Mouse (Mus musculus): ENCODE measurements around the gene Gdf5. TPM values are rescaled to one million over a fixed set of nuclear protein-coding genes. Genes with fewer than 3 reads are reported as not detected.
A peak's percentile ranks its signal among the peaks of the same experiment; 100 is the strongest.
"Not testable (repeated sequence)": the region's sequence is repeated elsewhere in the genome, so short reads cannot be mapped to it uniquely, and the experiment has no call there.

Gene Gdf5
- total RNA-seq, 1 experiment: 0.09 TPM

DNA sequence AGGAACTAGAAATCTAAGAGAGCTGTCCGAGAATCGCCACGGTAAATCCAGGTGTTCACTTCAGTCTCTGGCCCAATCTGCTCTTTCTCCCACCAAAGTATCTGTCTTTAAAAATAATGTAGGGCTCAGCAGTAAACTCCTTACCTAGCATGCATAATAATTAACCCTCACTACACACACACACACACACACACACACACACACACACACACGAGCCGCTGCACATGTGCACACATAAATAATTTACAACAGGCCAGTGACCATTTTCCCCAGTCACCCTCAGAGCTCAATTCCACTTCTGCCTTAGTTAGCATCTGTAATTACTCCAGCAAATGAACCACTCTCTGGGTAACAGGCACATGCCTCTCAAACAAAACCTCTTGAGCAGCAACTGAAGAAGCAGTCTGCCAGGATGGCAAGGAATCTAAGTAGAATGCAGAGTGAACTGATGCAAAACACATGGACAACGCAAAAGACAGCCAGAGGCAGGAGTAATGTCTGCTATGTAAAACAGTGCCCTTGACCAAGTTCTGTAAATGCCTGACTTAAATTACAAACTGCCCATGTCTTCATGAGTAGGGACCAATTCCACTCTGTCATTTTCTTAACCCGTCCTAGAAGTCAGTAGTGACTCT, 16.3 kb downstream of the Gdf5 start:
- in situ Hi-C loops (cut with MboI; ENCODE audit: low sequenced_read_pairs in 2 of 2, unreplicated experiment in 2 of 2): no loop called here
- Histone ChIP-seq H3K4me3 (ENCODE audit: insufficient read depth in 1 of 2, low read depth in 1 of 2, low read length in 2 of 2, poor library complexity in 1 of 2, severe bottlenecking in 1 of 2) (peak overlapping the region; percentile 85 to 90), H3K4me1 (ENCODE audit: control insufficient read depth in 2 of 2, insufficient read depth in 2 of 2, low read length in 2 of 2, poor library complexity in 1 of 2) (peaks cover 0 to 2% of the 10 kb centered on the region in 2 experiments; a peak in 1 of 4 replicates), H3K27ac (ENCODE audit: insufficient read depth, low read depth, low read length, poor library complexity, severe bottlenecking) (peak overlapping the region; percentile 30; the same call in 1 of the 2 replicates), H3K36me3 (ENCODE audit: control insufficient read depth, insufficient read depth, low read length, poor library complexity, severe bottlenecking) (no peaks in the 10 kb centered on the region), H3K9me3 (ENCODE audit: control insufficient read depth, insufficient read depth, low read depth, low read length) (no peaks in the 10 kb centered on the region), H3K9ac (ENCODE audit: insufficient read depth, low read depth, low read length, poor library complexity, severe bottlenecking) (peak overlapping the region; percentile 79; the same call in 1 of the 2 replicates)
- no peak for DNase-seq (ENCODE audit: low read depth, low spot score)
- TF ChIP-seq CHD2 (IDR thresholded peaks at IDR 0.05; ENCODE audit: low read depth, low read length) (no peak), ZC3H11A (IDR thresholded peaks at IDR 0.05; ENCODE audit: borderline replicate concordance, low read depth, low read length) (no peak), ZNF384 (IDR thresholded peaks at IDR 0.05; ENCODE audit: low read depth, low read length) (no peak), MAFK (IDR thresholded peaks at IDR 0.05; ENCODE audit: insufficient read depth, low read depth, low read length) (no peak), HCFC1 (IDR thresholded peaks at IDR 0.05; ENCODE audit: borderline replicate concordance, insufficient read depth, low read length) (no peak)

DNA sequence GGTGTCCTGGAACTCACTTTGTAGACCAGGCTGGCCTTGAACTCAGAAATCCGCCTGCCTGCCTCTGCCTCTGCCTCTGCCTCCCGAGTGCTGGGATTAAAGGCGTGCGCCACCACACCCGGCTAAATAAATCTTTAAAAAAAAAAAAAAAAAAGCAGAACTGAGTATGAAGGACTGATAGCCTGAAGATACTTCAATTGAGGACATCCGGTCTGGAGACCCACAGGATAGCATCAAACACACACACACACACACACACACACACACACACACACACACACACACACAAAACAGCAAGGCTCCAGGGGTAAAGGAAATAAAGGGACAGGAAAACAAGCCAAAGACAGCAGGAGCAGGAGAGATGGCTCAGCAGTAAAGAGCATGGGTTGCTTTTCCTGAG, 20.0 kb downstream of the Gdf5 start:
- DNase-seq (ENCODE audit: low read depth, low spot score); H3K27ac ChIP-seq (ENCODE audit: insufficient read depth, low read depth, low read length, poor library complexity, severe bottlenecking); H3K9ac ChIP-seq (ENCODE audit: insufficient read depth, low read depth, low read length, poor library complexity, severe bottlenecking); H3K4me1 ChIP-seq (ENCODE audit: control insufficient read depth in 2 of 2, insufficient read depth in 2 of 2, low read length in 2 of 2, poor library complexity in 1 of 2); in situ Hi-C loops (cut with MboI; ENCODE audit: low sequenced_read_pairs in 2 of 2, unreplicated experiment in 2 of 2); H3K9me3 ChIP-seq (ENCODE audit: control insufficient read depth, insufficient read depth, low read depth, low read length); H3K4me3 ChIP-seq (ENCODE audit: insufficient read depth in 1 of 2, low read depth in 1 of 2, low read length in 2 of 2, poor library complexity in 1 of 2, severe bottlenecking in 1 of 2); H3K36me3 ChIP-seq (ENCODE audit: control insufficient read depth, insufficient read depth, low read length, poor library complexity, severe bottlenecking): not testable (repeated sequence)

DNA sequence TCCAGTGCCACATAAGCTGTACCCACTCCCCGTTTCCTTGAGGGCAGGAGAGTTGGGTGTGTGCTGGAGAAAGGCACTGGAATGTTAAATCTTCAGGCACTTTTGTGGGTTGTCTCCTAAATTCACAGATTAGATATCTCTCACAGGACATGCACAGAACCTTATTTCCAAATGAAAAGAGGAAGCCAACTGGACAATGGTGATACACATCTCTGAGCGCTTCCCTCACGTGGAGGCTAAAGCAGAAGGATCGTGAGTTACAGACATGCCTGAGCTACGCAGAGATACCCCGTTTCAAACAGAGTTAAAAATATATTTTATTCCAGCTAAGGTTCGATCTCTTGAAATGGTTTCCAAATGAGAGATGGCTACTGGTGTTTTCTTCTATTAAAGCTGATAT, 22.0 kb downstream of the Gdf5 start:
- in situ Hi-C loops (cut with MboI; ENCODE audit: low sequenced_read_pairs in 2 of 2, unreplicated experiment in 2 of 2): no loop called here
- no peak overlapping the region for H3K9ac ChIP-seq (ENCODE audit: insufficient read depth, low read depth, low read length, poor library complexity, severe bottlenecking)
- DNase-seq (ENCODE audit: low read depth, low spot score): no peak
- H3K4me3 ChIP-seq (ENCODE audit: insufficient read depth in 1 of 2, low read depth in 1 of 2, low read length in 2 of 2, poor library complexity in 1 of 2, severe bottlenecking in 1 of 2): no peak overlapping the region
- TF ChIP-seq ZC3H11A (IDR thresholded peaks at IDR 0.05; ENCODE audit: borderline replicate concordance, low read depth, low read length) (no peak), ZNF384 (IDR thresholded peaks at IDR 0.05; ENCODE audit: low read depth, low read length) (no peak), CHD2 (IDR thresholded peaks at IDR 0.05; ENCODE audit: low read depth, low read length) (no peak), HCFC1 (IDR thresholded peaks at IDR 0.05; ENCODE audit: borderline replicate concordance, insufficient read depth, low read length) (no peak), MAFK (IDR thresholded peaks at IDR 0.05; ENCODE audit: insufficient read depth, low read depth, low read length) (no peak)
- no peaks in the 10 kb centered on the region for H3K4me1 ChIP-seq (ENCODE audit: control insufficient read depth in 2 of 2, insufficient read depth in 2 of 2, low read length in 2 of 2, poor library complexity in 1 of 2)
- H3K9me3 ChIP-seq (ENCODE audit: control insufficient read depth, insufficient read depth, low read depth, low read length): no peaks in the 10 kb centered on the region
- no peak overlapping the region for H3K27ac ChIP-seq (ENCODE audit: insufficient read depth, low read depth, low read length, poor library complexity, severe bottlenecking)
- H3K36me3 ChIP-seq (ENCODE audit: control insufficient read depth, insufficient read depth, low read length, poor library complexity, severe bottlenecking): no peaks in the 10 kb centered on the region

DNA sequence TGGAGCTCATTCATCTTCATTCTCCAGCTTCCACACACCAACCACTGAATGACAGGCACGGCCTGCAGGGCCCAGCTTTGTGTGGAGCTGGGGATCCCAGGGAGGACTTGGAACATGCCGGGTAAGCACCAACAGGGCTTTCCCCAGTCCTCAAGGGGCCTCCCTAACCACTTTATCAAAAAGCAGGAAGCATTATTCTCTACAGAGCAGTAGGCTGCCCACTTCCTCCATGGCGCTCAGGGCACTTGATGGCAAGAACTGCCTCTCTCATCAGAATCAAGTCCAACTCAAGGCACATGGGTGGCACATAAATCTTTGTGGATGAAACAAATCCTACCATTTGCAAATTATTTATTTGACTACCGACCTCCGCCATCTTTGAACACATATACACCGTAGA, 30.5 kb downstream of the Gdf5 start:
- H3K36me3 ChIP-seq (ENCODE audit: control insufficient read depth, insufficient read depth, low read length, poor library complexity, severe bottlenecking): peaks cover 14% of the 10 kb centered on the region
- in situ Hi-C loops (cut with MboI; ENCODE audit: low sequenced_read_pairs in 2 of 2, unreplicated experiment in 2 of 2): no loop called here
- H3K9ac ChIP-seq (ENCODE audit: insufficient read depth, low read depth, low read length, poor library complexity, severe bottlenecking): no peak overlapping the region
- peaks cover 0 to 3% of the 10 kb centered on the region in 2 experiments; a peak in 1 of 4 replicates for H3K4me1 ChIP-seq (ENCODE audit: control insufficient read depth in 2 of 2, insufficient read depth in 2 of 2, low read length in 2 of 2, poor library complexity in 1 of 2)
- TF ChIP-seq CHD2 (IDR thresholded peaks at IDR 0.05; ENCODE audit: low read depth, low read length): no peak
- TF ChIP-seq ZNF384 (IDR thresholded peaks at IDR 0.05; ENCODE audit: low read depth, low read length): no peak
- no peak for TF ChIP-seq MAFK (IDR thresholded peaks at IDR 0.05; ENCODE audit: insufficient read depth, low read depth, low read length)
- no peak for TF ChIP-seq ZC3H11A (IDR thresholded peaks at IDR 0.05; ENCODE audit: borderline replicate concordance, low read depth, low read length)
- no peak for TF ChIP-seq HCFC1 (IDR thresholded peaks at IDR 0.05; ENCODE audit: borderline replicate concordance, insufficient read depth, low read length)
- no peak overlapping the region for H3K27ac ChIP-seq (ENCODE audit: insufficient read depth, low read depth, low read length, poor library complexity, severe bottlenecking)
- H3K4me3 ChIP-seq (ENCODE audit: insufficient read depth in 1 of 2, low read depth in 1 of 2, low read length in 2 of 2, poor library complexity in 1 of 2, severe bottlenecking in 1 of 2): no peak overlapping the region
- H3K9me3 ChIP-seq (ENCODE audit: control insufficient read depth, insufficient read depth, low read depth, low read length): no peaks in the 10 kb centered on the region
- no peak for DNase-seq (ENCODE audit: low read depth, low spot score)

DNA sequence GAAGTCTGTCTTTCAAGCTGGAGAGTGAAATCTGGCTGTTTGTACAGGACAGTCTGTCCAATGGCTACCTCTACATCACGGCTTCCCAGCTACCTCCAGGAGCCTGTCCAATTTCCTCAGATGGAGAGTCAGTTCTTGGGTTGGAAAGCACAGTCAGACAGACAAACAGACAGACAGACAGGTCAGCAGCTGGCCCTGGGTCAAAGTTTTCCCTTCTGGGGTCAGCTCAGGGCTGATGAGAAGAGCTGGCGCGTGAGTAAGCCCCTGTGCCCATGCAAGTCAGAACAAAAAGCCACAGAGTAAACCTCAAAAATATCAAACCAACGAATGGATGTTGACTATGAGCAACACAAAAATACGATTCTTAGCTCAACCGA, 41.5 kb downstream of the Gdf5 start:
- TF ChIP-seq ZNF384 (IDR thresholded peaks at IDR 0.05; ENCODE audit: low read depth, low read length) (no peak), ZC3H11A (IDR thresholded peaks at IDR 0.05; ENCODE audit: borderline replicate concordance, low read depth, low read length) (no peak), CHD2 (IDR thresholded peaks at IDR 0.05; ENCODE audit: low read depth, low read length) (no peak), MAFK (IDR thresholded peaks at IDR 0.05; ENCODE audit: insufficient read depth, low read depth, low read length) (no peak), HCFC1 (IDR thresholded peaks at IDR 0.05; ENCODE audit: borderline replicate concordance, insufficient read depth, low read length) (no peak)
- in situ Hi-C loops (cut with MboI; ENCODE audit: low sequenced_read_pairs in 2 of 2, unreplicated experiment in 2 of 2): no loop called here
- no peak for DNase-seq (ENCODE audit: low read depth, low spot score)
- peaks cover 2% of the 10 kb centered on the region; the same call in 1 of the 2 replicates for H3K36me3 ChIP-seq (ENCODE audit: control insufficient read depth, insufficient read depth, low read length, poor library complexity, severe bottlenecking)
- no peaks in the 10 kb centered on the region for H3K9me3 ChIP-seq (ENCODE audit: control insufficient read depth, insufficient read depth, low read depth, low read length)
- H3K9ac ChIP-seq (ENCODE audit: insufficient read depth, low read depth, low read length, poor library complexity, severe bottlenecking): no peak overlapping the region
- H3K4me1 ChIP-seq (ENCODE audit: control insufficient read depth in 2 of 2, insufficient read depth in 2 of 2, low read length in 2 of 2, poor library complexity in 1 of 2): no peaks in the 10 kb centered on the region
- H3K27ac ChIP-seq (ENCODE audit: insufficient read depth, low read depth, low read length, poor library complexity, severe bottlenecking): no peak overlapping the region
- no peak overlapping the region for H3K4me3 ChIP-seq (ENCODE audit: insufficient read depth in 1 of 2, low read depth in 1 of 2, low read length in 2 of 2, poor library complexity in 1 of 2, severe bottlenecking in 1 of 2)
